Mouse (Mus musculus): ENCODE data around the gene 2310034G01Rik. TPM values are rescaled to one million over a fixed set of nuclear protein-coding genes. Genes with fewer than 3 reads are reported as not detected.

The 2310034G01Rik gene
- polyA plus RNA-seq, 1 experiment: 3.4 TPM

GRCm38 (mm10) chr19:46318031-46318471 is 32.1 kb downstream of the 2310034G01Rik start:
- peaks cover 54% of the 10 kb centered on the region for H3K27me3 ChIP-seq (ENCODE audit: control insufficient read depth, insufficient read depth, low read length)
- H3K4me3 ChIP-seq (ENCODE audit: low read depth, low read length): peak overlapping the region; percentile 33
- H3K27ac ChIP-seq (ENCODE audit: insufficient read depth, low read depth, low read length): no peak overlapping the region
- peaks cover 4% of the 10 kb centered on the region; the same call in 1 of the 2 replicates for H3K36me3 ChIP-seq (ENCODE audit: control insufficient read depth, insufficient read depth, low read length)
- 3% methylated on average over 42 of the region's 42 CpGs for WGBS
- TF ChIP-seq POLR2A (IDR thresholded peaks at IDR 0.05; ENCODE audit: low read depth, low read length) (no peak), CTCF (IDR thresholded peaks at IDR 0.05; ENCODE audit: extremely low read depth, insufficient read length, insufficient replicate concordance, low read depth, low read length) (no peak)
- H3K4me1 ChIP-seq (ENCODE audit: control insufficient read depth, insufficient read depth, insufficient read length, low read length): peaks cover 6% of the 10 kb centered on the region

GRCm38 (mm10) chr19:46317546-46317885 is 32.6 kb downstream of the 2310034G01Rik start:
- Histone ChIP-seq H3K27me3 (ENCODE audit: control insufficient read depth, insufficient read depth, low read length) (peaks cover 54% of the 10 kb centered on the region), H3K4me3 (ENCODE audit: low read depth, low read length) (peak overlapping the region; percentile 53), H3K4me1 (ENCODE audit: control insufficient read depth, insufficient read depth, insufficient read length, low read length) (peaks cover 6% of the 10 kb centered on the region), H3K27ac (ENCODE audit: insufficient read depth, low read depth, low read length) (peak overlapping the region; percentile 32; the same call in 1 of the 2 replicates), H3K36me3 (ENCODE audit: control insufficient read depth, insufficient read depth, low read length) (peaks cover 4% of the 10 kb centered on the region; the same call in 1 of the 2 replicates)
- WGBS: 3% methylated on average over 48 of the region's 48 CpGs
- no peak for TF ChIP-seq CTCF (IDR thresholded peaks at IDR 0.05; ENCODE audit: extremely low read depth, insufficient read length, insufficient replicate concordance, low read depth, low read length)
- no peak for TF ChIP-seq POLR2A (IDR thresholded peaks at IDR 0.05; ENCODE audit: low read depth, low read length)

DNA sequence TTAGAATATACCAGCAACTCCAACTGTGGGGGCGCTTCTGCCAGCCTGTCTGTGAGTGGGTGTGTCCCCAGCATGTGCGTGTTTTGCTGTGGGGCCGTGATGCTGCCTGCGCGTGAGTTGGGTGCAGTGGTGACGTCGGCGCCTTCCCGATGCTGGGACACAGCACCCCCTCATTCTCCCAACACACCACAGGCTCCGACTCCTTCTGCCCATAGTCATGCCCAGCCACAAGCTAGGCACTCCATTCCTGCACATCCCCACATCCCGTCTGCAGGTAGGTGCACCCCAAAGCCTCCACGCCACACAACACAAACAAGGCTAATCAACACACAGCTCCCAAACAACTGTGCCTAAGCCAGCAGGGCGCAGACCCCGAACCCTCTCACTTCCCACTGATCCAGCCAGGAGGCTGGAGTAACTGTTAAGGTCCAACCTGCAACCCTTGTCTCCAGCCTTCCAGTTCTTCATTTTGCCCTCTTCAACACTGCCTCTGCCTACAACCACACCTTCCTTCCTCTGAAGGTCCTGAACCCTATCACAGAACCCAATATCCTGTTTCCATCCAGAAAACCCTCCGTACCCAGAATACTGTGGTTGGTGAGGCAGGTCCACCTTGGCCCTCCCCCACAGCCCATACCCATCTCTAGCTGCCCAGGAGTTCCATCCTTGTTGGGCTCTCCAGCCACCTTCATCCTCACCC is 33.1 kb downstream of the 2310034G01Rik start:
- peaks cover 54% of the 10 kb centered on the region for H3K27me3 ChIP-seq (ENCODE audit: control insufficient read depth, insufficient read depth, low read length)
- TF ChIP-seq CTCF (IDR thresholded peaks at IDR 0.05; ENCODE audit: extremely low read depth, insufficient read length, insufficient replicate concordance, low read depth, low read length) (no peak), POLR2A (IDR thresholded peaks at IDR 0.05; ENCODE audit: low read depth, low read length) (no peak)
- H3K4me1 ChIP-seq (ENCODE audit: control insufficient read depth, insufficient read depth, insufficient read length, low read length): peaks cover 6% of the 10 kb centered on the region
- peak overlapping the region; percentile 53 for H3K4me3 ChIP-seq (ENCODE audit: low read depth, low read length)
- peaks cover 6% of the 10 kb centered on the region for H3K36me3 ChIP-seq (ENCODE audit: control insufficient read depth, insufficient read depth, low read length)
- peak overlapping the region; percentile 32 for H3K27ac ChIP-seq (ENCODE audit: insufficient read depth, low read depth, low read length)
- WGBS: 27% methylated on average over 15 of the region's 15 CpGs

- peaks cover 6% of the 10 kb centered on the region for H3K4me1 ChIP-seq (ENCODE audit: control insufficient read depth, insufficient read depth, insufficient read length, low read length)
- 50% methylated on average over 12 of the region's 12 CpGs for WGBS
- peak overlapping the region; percentile 33 for H3K27ac ChIP-seq (ENCODE audit: insufficient read depth, low read depth, low read length)
- peak overlapping the region; percentile 16; the same call in 1 of the 2 replicates for H3K4me3 ChIP-seq (ENCODE audit: low read depth, low read length)
- H3K36me3 ChIP-seq (ENCODE audit: control insufficient read depth, insufficient read depth, low read length): peaks cover 16% of the 10 kb centered on the region
- TF ChIP-seq CTCF (IDR thresholded peaks at IDR 0.05; ENCODE audit: extremely low read depth, insufficient read length, insufficient replicate concordance, low read depth, low read length) (no peak), POLR2A (IDR thresholded peaks at IDR 0.05; ENCODE audit: low read depth, low read length) (no peak)
- H3K27me3 ChIP-seq (ENCODE audit: control insufficient read depth, insufficient read depth, low read length): peaks cover 54% of the 10 kb centered on the region
These were observed 34.1 kb downstream of the 2310034G01Rik start for GRCm38 (mm10) chr19:46315752-46316610.

- TF ChIP-seq CTCF (IDR thresholded peaks at IDR 0.05; ENCODE audit: extremely low read depth, insufficient read length, insufficient replicate concordance, low read depth, low read length) (no peak), POLR2A (IDR thresholded peaks at IDR 0.05; ENCODE audit: low read depth, low read length) (no peak)
- Histone ChIP-seq H3K4me1 (ENCODE audit: control insufficient read depth, insufficient read depth, insufficient read length, low read length) (peaks cover 6% of the 10 kb centered on the region), H3K36me3 (ENCODE audit: control insufficient read depth, insufficient read depth, low read length) (peaks cover 24% of the 10 kb centered on the region), H3K27ac (ENCODE audit: insufficient read depth, low read depth, low read length) (0 out of 2 replicates have a peak overlapping the region, but pooled peaks have one; percentile 28), H3K27me3 (ENCODE audit: control insufficient read depth, insufficient read depth, low read length) (peaks cover 54% of the 10 kb centered on the region), H3K4me3 (ENCODE audit: low read depth, low read length) (no peak overlapping the region)
- 11% methylated on average over 14 of the region's 14 CpGs for WGBS
These were observed 35.0 kb downstream of the 2310034G01Rik start for GRCm38 (mm10) chr19:46314872-46315742.

DNA sequence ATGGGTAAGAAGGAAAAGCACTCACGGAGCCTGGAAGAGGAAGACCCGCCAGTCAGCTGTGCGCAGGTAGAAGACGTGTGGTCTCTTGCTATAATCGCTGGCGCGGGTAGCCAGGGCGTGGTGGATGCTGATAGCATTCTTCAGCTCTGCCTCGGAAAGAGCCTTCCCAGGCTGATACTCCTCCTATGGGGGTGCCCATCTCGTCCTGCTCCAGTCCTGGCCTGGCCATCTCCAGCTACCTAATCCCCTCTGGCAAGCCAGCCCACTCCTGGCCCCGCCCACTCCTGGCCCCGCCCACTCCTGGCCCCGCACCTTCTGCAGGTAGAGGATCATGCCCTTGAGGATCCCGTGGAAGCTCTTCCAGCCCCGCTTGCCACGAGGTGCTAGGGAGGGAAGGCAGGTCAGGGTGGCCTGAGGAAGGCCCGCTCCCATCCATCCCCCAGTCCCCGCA is 35.9 kb downstream of the 2310034G01Rik start:
- no peak for TF ChIP-seq POLR2A (IDR thresholded peaks at IDR 0.05; ENCODE audit: low read depth, low read length)
- no peak for TF ChIP-seq CTCF (IDR thresholded peaks at IDR 0.05; ENCODE audit: extremely low read depth, insufficient read length, insufficient replicate concordance, low read depth, low read length)
- Histone ChIP-seq H3K27me3 (ENCODE audit: control insufficient read depth, insufficient read depth, low read length) (peaks cover 46% of the 10 kb centered on the region), H3K36me3 (ENCODE audit: control insufficient read depth, insufficient read depth, low read length) (peaks cover 32% of the 10 kb centered on the region), H3K4me1 (ENCODE audit: control insufficient read depth, insufficient read depth, insufficient read length, low read length) (peaks cover 6% of the 10 kb centered on the region), H3K4me3 (ENCODE audit: low read depth, low read length) (no peak overlapping the region), H3K27ac (ENCODE audit: insufficient read depth, low read depth, low read length) (no peak overlapping the region)
- 24% methylated on average over 18 of the region's 18 CpGs for WGBS
